Mouse (Mus musculus): Measurements from ENCODE around the gene Gm10840. TPM values are rescaled to one million over a fixed set of nuclear protein-coding genes. Genes with fewer than 3 reads are reported as not detected.
"Not testable (repeated sequence)": the region's sequence is repeated elsewhere in the genome, so short reads cannot be mapped to it uniquely, and the experiment has no call there.

Gm10840 gene
- total RNA-seq, 2 experiments from 2014 or later: 1.4 TPM; not detected in 1

DNA sequence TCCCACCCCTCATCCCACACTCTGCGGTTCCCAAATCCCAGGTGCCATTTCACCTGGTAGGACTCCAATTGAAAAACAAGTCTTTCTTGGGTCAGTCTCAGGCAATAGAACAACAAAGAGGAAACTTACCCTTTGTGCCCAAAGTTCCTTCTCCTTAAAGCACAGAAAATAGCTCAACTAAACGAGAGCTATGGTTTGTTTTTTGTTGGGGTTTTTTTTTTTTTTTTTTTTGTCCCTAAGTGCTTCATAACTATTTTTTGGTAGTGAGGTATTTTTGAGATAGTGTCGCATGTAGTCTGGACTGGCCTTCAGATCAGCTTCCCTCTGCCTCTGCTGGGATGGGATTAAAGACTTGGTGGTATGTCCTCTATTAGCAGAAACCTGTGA is 33.5 kb downstream of the Gm10840 start:
- ATAC-seq (ENCODE audit: poor library complexity, severe bottlenecking): no peak

DNA sequence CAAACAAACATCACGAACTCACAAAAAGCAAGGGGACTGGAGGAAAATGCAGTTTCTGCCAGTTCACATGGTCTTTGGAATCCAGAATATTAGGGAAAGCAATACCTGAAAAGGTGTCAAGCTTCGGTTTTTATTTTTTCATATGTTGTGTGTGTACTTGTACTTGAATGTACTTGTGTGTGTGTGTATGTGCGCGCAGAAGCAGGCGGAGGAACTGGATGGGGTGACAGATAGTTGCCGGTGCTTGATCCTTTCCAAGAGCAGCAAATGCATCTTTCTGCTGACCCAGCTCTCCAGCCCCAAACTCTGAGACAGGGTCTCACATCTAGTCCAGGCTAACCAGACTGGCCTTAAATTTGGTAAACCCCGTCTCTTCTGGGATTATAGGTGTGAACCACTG is 34.2 kb downstream of the Gm10840 start:
- ATAC-seq (ENCODE audit: poor library complexity, severe bottlenecking): no peak

DNA sequence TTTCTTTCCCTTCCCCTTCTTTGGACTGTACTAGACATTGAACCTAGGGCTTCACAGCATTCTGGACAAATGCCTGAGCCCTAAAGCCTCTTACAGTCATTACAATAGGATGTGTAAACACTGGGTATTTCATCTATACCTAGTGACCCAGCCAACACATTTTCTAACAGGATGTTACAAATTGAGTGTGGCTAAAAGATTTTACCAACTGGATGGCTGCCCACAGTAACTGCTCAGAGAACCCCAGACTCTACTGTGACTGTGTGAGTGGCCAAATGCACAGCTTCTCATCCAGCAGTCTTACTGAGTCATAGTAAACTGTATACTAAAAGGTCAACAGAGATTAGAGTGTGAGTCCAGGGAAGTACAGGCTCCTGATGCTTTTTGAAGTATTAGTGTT is 34.7 kb downstream of the Gm10840 start:
- no peak for ATAC-seq (ENCODE audit: poor library complexity, severe bottlenecking)

- no peak for ATAC-seq (ENCODE audit: poor library complexity, severe bottlenecking)
Measured at GRCm38 (mm10) chr11:106198277-106198676, 37.6 kb downstream of the Gm10840 start.

DNA sequence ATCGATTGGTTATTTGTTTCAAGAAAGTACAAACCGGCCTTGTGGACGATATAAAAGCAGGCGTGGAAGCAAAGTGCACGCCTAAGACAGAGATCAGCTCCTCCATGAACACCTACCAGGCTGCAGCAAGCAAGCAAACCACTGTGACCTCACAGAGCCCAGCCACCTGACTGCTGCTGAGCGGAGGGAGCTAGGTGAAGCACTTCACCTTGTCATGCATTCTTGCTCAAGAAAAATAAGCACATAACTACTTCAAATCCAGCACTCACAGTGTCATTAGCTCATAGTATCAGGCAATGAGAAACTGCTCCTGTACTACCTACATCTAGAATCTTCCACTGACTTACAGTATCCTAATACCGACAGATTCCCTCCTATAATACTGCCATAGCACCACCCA is 39.3 kb downstream of the Gm10840 start:
- not testable (repeated sequence) for ATAC-seq (ENCODE audit: poor library complexity, severe bottlenecking)

- ATAC-seq (ENCODE audit: poor library complexity, severe bottlenecking): no peak
Measured at GRCm38 (mm10) chr11:106200756-106201155, 40.1 kb downstream of the Gm10840 start.

DNA sequence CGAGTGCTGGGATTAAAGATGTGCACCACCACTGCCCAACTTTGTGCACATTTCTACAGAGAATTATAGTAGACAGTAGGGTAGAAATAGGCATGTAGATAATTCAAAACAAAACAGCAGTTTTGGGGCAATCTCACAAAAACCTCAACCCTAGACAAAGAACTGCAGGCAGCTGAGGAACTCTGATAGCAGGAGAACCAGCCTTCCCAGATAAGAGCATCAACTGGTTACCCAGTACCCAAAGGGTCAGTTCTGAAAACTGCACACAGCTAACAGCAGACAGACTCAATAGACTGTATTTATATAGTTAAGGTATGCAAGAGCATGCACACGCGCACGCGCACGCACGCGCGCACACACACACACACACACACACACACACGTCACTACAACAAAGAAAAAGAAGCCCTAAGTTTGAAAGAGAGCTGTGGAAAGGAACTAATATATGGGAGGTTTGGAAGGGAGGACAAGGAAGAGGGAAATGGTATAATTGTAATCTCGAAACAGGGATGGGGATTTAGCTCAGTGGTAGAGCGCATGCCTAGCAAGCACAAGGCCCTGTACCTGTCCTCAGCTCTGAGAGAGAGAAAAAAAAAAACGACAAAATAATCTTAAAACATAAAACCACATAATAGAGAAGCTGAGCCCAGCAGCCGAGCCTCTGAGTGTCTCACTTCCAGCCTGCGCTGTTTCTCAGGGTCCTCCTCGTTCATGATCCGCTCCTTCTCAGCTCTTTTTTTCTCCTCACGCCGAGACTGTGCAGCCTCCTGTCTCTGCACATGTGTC is 40.9 kb downstream of the Gm10840 start:
- no peak for ATAC-seq (ENCODE audit: poor library complexity, severe bottlenecking)

GRCm38 (mm10) chr11:106202123-106202465 is 41.4 kb downstream of the Gm10840 start, which contains the start of gene Strada:
TSS of gene Strada (minus strand) at chr11:106202168.
- ATAC-seq (ENCODE audit: poor library complexity, severe bottlenecking): no peak

Other genes with a start within 250 kb of the Gm10840 start
- 0.30 TPM in 1 of 2 replicates, not detected in the other for gene Cyb561, start 207.5 kb upstream of the Gm10840 start, total RNA-seq (2015)
- 0.37 TPM in 1 of 2 replicates, not detected in the other for gene Cyb561, start 207.5 kb upstream of the Gm10840 start, total RNA-seq (2017)
- gene Ace, start 192.9 kb upstream of the Gm10840 start, total RNA-seq (2015): 7.3 and 9.0 TPM in 2 replicates
- gene Ace, start 192.9 kb upstream of the Gm10840 start, total RNA-seq (2017): 3.2 and 6.9 TPM in 2 replicates
- not detected in 2 replicates for gene Ace3, start 166.2 kb upstream of the Gm10840 start, total RNA-seq (2015)
- gene Ace3, start 166.2 kb upstream of the Gm10840 start, total RNA-seq (2017): not detected in 2 replicates
- gene Kcnh6, start 152.7 kb upstream of the Gm10840 start, total RNA-seq (2015): 0.07 TPM in 1 of 2 replicates, not detected in the other
- gene Kcnh6, start 152.7 kb upstream of the Gm10840 start, total RNA-seq (2017): not detected in 2 replicates
- 40.4 and 42.5 TPM in 2 replicates for gene Dcaf7, start 124.0 kb upstream of the Gm10840 start, total RNA-seq (2015)
- gene Dcaf7, start 124.0 kb upstream of the Gm10840 start, total RNA-seq (2017): 45.6 and 49.4 TPM in 2 replicates
- gene Taco1, start 94.8 kb upstream of the Gm10840 start, total RNA-seq (2015): 2.9 and 4.2 TPM in 2 replicates
- 9.3 and 10.2 TPM in 2 replicates for gene Taco1, start 94.8 kb upstream of the Gm10840 start, total RNA-seq (2017)
- gene Map3k3, start 76.2 kb upstream of the Gm10840 start, total RNA-seq (2015): 45.0 and 50.4 TPM in 2 replicates
- 67.4 and 81.8 TPM in 2 replicates for gene Map3k3, start 76.2 kb upstream of the Gm10840 start, total RNA-seq (2017)
- gene Limd2, start within 50 bp of the Gm10840 start, total RNA-seq (2015): 242 and 247 TPM in 2 replicates
- gene Limd2, start within 50 bp of the Gm10840 start, total RNA-seq (2017): 56.3 and 61.8 TPM in 2 replicates
- gene Strada, start 41.3 kb downstream of the Gm10840 start, total RNA-seq (2015): 27.2 and 28.3 TPM in 2 replicates
- 20.3 and 26.1 TPM in 2 replicates for gene Strada, start 41.3 kb downstream of the Gm10840 start, total RNA-seq (2017)
- gene Ccdc47, start 55.5 kb downstream of the Gm10840 start, total RNA-seq (2015): 25.8 and 36.0 TPM in 2 replicates
- gene Ccdc47, start 55.5 kb downstream of the Gm10840 start, total RNA-seq (2017): 110 and 156 TPM in 2 replicates
- 28.6 and 30.3 TPM in 2 replicates for gene Ddx42, start 56.1 kb downstream of the Gm10840 start, total RNA-seq (2015)
- 51.7 and 62.6 TPM in 2 replicates for gene Ddx42, start 56.1 kb downstream of the Gm10840 start, total RNA-seq (2017)
- 13.0 and 14.0 TPM in 2 replicates for gene Ftsj3, start 95.2 kb downstream of the Gm10840 start, total RNA-seq (2015)
- gene Ftsj3, start 95.2 kb downstream of the Gm10840 start, total RNA-seq (2017): 46.6 and 59.1 TPM in 2 replicates
- 34.4 and 41.0 TPM in 2 replicates for gene Psmc5, start 95.3 kb downstream of the Gm10840 start, total RNA-seq (2015)
- 52.7 and 63.9 TPM in 2 replicates for gene Psmc5, start 95.3 kb downstream of the Gm10840 start, total RNA-seq (2017)
- gene Smarcd2, start 112.1 kb downstream of the Gm10840 start, total RNA-seq (2015): 56.0 and 66.2 TPM in 2 replicates
- gene Smarcd2, start 112.1 kb downstream of the Gm10840 start, total RNA-seq (2017): 253 and 270 TPM in 2 replicates
- 0.09 and 0.14 TPM in 2 replicates for gene Tcam1, start 115.8 kb downstream of the Gm10840 start, total RNA-seq (2015)
- 0.04 and 0.08 TPM in 2 replicates for gene Tcam1, start 115.8 kb downstream of the Gm10840 start, total RNA-seq (2017)
- gene Gh, start 141.0 kb downstream of the Gm10840 start, total RNA-seq (2015): not detected in 2 replicates
- gene Gh, start 141.0 kb downstream of the Gm10840 start, total RNA-seq (2017): not detected in 2 replicates
- 29.3 and 35.4 TPM in 2 replicates for gene Cd79b, start 153.9 kb downstream of the Gm10840 start, total RNA-seq (2015)
- gene Cd79b, start 153.9 kb downstream of the Gm10840 start, total RNA-seq (2017): 12.6 and 15.4 TPM in 2 replicates
- 0.07 TPM in 1 of 2 replicates, not detected in the other for gene Scn4a, start 192.4 kb downstream of the Gm10840 start, total RNA-seq (2015)
- gene Scn4a, start 192.4 kb downstream of the Gm10840 start, total RNA-seq (2017): not detected in 2 replicates
- not detected in 2 replicates for gene Prr29, start 204.6 kb downstream of the Gm10840 start, total RNA-seq (2015)
- gene Prr29, start 204.6 kb downstream of the Gm10840 start, total RNA-seq (2017): not detected in 2 replicates
- gene Icam2, start 227.2 kb downstream of the Gm10840 start, total RNA-seq (2015): 24.5 and 28.2 TPM in 2 replicates
- gene Icam2, start 227.2 kb downstream of the Gm10840 start, total RNA-seq (2017): 49.3 and 62.2 TPM in 2 replicates